Mouse (Mus musculus) cerebellum, postnatal 25 days (tissue): Measurements from ENCODE around the gene Tapbpl.

Source experiments
- DNase-seq, 2 experiments: peaks; one replicate each; pipeline ENCODE4 v3.0.0; 2021; ENCODE audit warnings: mixed read lengths in 2 of 2

Tapbpl gene

GRCm38 (mm10) chr6:125195541-125196075, 36.1 kb downstream of the Tapbpl start:
- DNase-seq, result no peak

- DNase-seq, result no peak
These were observed 38.3 kb downstream of the Tapbpl start for GRCm38 (mm10) chr6:125193390-125193789.

DNA sequence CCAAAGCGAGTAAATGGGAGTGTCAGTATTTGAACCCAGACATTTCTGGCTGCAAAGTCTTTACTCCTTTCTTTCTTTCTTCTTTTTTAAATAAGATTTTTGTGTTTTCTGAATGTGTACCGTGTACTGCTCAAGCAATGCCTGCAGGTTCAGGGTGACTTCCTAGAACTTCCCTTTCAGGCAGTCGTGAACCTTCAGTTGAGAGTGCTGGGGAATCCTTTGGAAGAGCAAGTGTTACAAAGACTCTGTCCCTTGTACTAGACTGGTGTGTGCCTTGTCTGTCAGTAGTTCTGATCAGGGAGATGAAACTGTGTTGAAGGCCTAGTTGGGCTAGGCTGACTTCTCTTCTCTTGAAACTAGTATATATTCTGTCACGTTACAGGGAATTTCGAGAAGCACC, 38.8 kb downstream of the Tapbpl start:
- no peak for DNase-seq

- peak; percentile 93 to 97 for DNase-seq
These were observed 39.5 kb downstream of the Tapbpl start for GRCm38 (mm10) chr6:125192016-125192714.

DNA sequence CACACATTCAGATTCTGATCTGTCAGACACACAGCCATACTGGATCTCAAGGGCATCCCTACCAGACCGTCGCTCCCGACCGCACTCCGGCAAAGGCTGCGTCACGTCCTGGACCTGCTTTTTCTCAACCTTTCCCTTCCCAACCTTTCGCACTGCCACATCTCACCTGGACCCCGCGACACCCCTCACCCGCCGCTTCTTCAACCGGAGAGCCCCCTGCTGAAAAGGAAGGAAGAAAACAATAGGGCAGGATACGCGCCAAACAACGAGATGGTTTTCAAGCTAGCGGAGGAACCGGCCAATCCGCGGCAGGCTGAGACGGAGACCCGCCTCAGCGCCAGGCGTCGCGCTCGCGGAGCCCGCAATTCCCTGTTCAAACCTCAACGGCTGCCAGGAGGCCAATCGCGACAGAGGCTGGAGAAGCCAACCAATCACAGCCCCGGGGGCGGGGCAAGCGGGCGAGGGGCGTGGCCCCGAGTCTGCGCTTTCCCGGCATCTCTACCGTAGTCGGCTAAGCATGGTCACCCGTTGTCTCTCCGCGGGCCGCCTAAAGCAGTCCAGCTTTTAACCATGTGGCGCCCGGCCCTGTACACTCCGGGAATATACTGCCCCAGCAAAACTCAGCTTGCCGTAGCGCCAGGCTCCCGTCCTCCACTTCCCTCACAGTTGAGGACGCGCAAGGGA, 40.2 kb downstream of the Tapbpl start, which contains the start of the genes Ncapd2 and Mrpl51:
TSS of gene Ncapd2 (minus strand) at position 370 of the 684 bp plus-strand sequence.
TSS of gene Mrpl51 (plus strand) at position 470 of the 684 bp plus-strand sequence.
- peak; percentile 98 to 99 for DNase-seq

- no peak for DNase-seq
These were observed 40.8 kb downstream of the Tapbpl start for GRCm38 (mm10) chr6:125190816-125191215.

DNA sequence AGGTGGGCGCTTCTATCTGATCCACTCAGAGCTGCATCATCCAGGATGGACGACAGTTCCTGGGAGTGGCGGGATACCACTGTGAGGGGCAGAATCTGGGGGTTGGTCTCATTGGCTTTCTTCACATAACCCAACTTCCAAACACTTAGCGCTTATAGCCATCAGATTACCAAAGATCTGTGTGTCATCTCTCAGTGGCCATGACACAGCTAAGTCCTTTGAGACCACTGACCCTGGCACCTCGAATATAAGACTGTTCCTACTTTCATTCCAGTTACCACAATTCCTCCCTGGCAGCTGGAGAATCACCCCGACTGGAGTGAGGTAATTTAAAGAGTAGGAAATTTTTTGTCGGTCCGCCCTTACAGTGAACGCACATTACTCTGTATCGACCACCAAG, 45.5 kb downstream of the Tapbpl start:
- no peak for DNase-seq

DNA sequence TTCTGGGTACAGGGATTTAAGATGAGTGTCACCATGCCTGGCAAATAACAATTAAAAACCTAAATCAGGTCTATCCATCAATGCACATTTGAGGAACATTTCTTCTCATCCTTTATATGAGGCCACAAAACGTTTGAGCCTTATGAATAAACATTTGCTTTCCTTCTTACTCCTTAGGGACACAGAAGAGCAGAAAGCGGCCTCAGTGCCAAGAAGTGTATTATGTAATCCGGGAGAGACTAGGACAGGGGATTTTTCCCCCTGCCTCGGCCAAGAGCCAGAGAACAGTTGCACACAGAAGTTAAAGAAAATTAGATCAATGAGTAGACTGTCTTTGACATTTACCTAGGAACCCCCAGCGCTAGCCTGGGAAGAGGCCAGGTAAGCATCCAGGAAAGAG, 49.5 kb downstream of the Tapbpl start:
- DNase-seq, result no peak

GRCm38 (mm10) chr6:125179601-125180000, 52.1 kb downstream of the Tapbpl start:
- no peak for DNase-seq

- no peak for DNase-seq
These were observed 56.2 kb downstream of the Tapbpl start for GRCm38 (mm10) chr6:125175469-125175868.
